Mouse (Mus musculus): ENCODE results near the gene Tha1.

DNA sequence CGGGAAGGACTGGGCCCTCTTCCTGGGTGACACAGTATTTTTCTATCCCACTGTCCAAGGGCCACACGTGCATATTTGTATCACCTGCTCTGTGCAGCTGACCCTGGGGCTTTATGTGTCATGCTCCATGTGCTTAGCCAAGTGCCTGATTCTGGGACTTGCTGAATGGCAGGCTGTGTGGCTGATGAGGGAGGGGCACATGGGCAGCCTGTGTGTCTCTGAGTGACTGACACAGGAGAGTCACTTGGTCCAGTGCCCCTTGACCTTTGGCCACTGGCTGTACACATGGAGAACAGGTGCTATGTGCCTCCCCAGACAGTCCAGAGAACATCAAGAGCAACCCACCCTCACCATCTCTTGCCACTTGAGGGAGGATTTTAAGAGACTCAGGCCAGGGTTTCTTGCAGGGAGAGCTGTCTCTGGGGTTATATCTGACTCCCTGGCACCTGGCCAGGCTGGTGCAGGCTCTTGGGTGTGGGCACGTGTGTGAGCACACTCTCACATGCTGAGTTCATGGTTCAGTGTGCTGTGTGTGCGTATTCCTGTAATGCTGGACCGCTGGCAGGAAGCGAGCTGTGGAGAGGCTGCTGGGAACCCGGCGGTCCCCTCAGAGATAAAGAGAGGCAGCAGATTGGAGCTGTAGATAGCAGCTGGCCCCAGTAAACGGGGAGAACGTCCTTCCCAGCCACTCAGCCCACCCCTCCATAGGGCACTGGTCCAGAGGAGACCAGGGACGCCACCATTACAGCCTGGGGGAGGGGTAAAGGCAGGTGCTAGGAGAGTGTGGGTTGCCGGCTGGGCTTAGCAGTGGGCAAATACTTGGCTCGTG is 4.8 kb upstream of the Tha1 start:
- no peak for TF ChIP-seq POLR2A (IDR thresholded peaks at IDR 0.05; ENCODE audit: borderline replicate concordance, insufficient read depth, low read length)
- TF ChIP-seq CTCF (IDR thresholded peaks at IDR 0.05; ENCODE audit: borderline replicate concordance, insufficient read depth, low read depth, low read length): no peak
